Mouse (Mus musculus) small intestine, adult 2 months (tissue): ENCODE measurements around the gene Olfr487. TPM values are rescaled to one million over a fixed set of nuclear protein-coding genes. Genes with fewer than 3 reads are reported as not detected.
"Not testable (repeated sequence)": the region's sequence is repeated elsewhere in the genome, so short reads cannot be mapped to it uniquely, and the experiment has no call there.

Experiments
- H3K27ac ChIP-seq: fragments of 200-500 bp; 2 replicates; pipeline ENCODE4 v1.5.1; 2012; ENCODE audit warnings: low read depth, low read length, control low read depth, inconsistent platforms; ENCODE audit not compliant: insufficient read depth
- H3K27me3 ChIP-seq: fragments of 200-500 bp; 2 replicates; pipeline ENCODE4 v1.6.1; 2012; ENCODE audit warnings: mild to moderate bottlenecking, moderate library complexity, low read length, inconsistent platforms; ENCODE audit not compliant: control insufficient read depth, insufficient read depth
- H3K36me3 ChIP-seq: fragments of 200-500 bp; 2 replicates; pipeline ENCODE4 v1.6.1; 2012; ENCODE audit warnings: mild to moderate bottlenecking, low read length, control low read depth, inconsistent platforms; ENCODE audit not compliant: control insufficient read depth, insufficient read depth
- H3K4me1 ChIP-seq: fragments of 200-500 bp; 2 replicates; pipeline ENCODE4 v1.6.1; 2012; ENCODE audit warnings: low read length, inconsistent platforms, mixed read lengths; ENCODE audit not compliant: control insufficient read depth, insufficient read depth, insufficient read length
- H3K4me3 ChIP-seq: fragments of 200-500 bp; 2 replicates; pipeline ENCODE4 v1.5.1; 2012; ENCODE audit warnings: low read depth, mild to moderate bottlenecking, control low read depth, inconsistent platforms, low read length, moderate library complexity
- CTCF ChIP-seq: fragments of 200-500 bp; IDR thresholded peaks from 2 replicates; pipeline ENCODE4 v1.5.1; 2012; ENCODE audit warnings: low read depth, mild to moderate bottlenecking, control low read depth, inconsistent platforms, low read length, moderate library complexity, mixed read lengths; ENCODE audit not compliant: insufficient replicate concordance, insufficient read length; ENCODE audit errors: extremely low read depth
- POLR2A ChIP-seq: fragments of 200-500 bp; IDR thresholded peaks from 2 replicates; pipeline ENCODE4 v1.6.1; 2012; ENCODE audit warnings: low read depth, mild to moderate bottlenecking, control low read depth, inconsistent platforms, low read length, moderate library complexity
- WGBS: fragments of 180-500 bp; shearing (Covaris S2); methylation state at CpG from one replicate; pipeline ENCODE4 v1.1.7; 2018; 5-methylcytosine and 5-hydroxymethylcytosine counted together
- polyA plus RNA-seq: library from polyadenylated mRNA; depleted of rRNA; stranded (reverse); fragments of >200 nt; gene quantifications from 2 replicates; pipeline ENCODE4 v1.2.3, GENCODE M21; 2012; rRNA removed

The Olfr487 gene
- polyA plus RNA-seq = not detected in 2 replicates

DNA sequence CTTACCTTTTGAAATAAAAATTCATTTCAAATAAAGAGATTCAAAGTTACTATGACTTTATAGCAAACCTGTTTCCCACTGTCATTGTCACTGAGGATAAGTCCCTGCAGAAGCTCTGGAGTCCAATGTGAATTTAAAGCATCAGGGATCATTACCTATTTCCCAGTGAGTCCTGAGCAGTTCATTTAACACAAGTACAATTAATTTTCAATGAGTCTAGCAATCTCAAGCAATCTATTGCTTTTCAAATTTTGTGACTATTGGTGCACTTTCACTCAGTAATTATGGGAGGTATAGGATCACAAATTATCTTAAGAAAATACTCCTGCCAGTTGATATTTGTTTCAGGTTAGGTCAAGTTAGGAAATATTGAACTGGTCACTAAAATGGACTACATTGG is at the start of gene Olfr487:
Gene Olfr487 (minus strand): TSS at position 101 of the 400 bp plus-strand sequence.
- not testable (repeated sequence) for H3K27me3 ChIP-seq, H3K4me3 ChIP-seq, H3K36me3 ChIP-seq

DNA sequence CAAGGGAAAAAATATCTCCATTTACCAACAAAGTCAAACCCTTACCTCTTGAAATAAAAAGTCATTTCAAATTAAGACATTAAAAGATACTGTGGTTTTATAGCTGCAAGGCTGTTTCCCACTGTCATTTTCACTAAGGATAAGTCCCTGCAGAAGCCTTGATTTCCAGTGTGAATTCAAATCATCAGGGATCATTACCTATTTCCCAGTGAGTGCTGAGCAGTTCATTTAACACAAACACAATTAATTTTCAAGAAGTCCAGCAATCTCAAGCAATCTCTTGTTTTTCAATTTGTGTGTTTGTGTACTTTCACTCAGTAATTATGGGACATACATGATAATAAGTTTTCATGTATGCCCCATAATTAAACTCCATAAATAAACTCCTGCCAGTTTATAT is 43.8 kb upstream of the Olfr487 start, which contains the start of gene Olfr488:
Gene Olfr488 (minus strand): TSS at position 101 of the 400 bp plus-strand sequence.
- no peaks in the 10 kb centered on the region for H3K27me3 ChIP-seq
- TF ChIP-seq CTCF = no peak
- TF ChIP-seq POLR2A = no peak
- no peaks in the 10 kb centered on the region for H3K4me1 ChIP-seq
- no peak within 1 kb of the TSS for H3K27ac ChIP-seq
- H3K4me3 ChIP-seq = no peak within 1 kb of the TSS
- no peaks in the 10 kb centered on the region for H3K36me3 ChIP-seq

More for the DNA sequence above, at the start of gene Olfr487:
- H3K4me1 ChIP-seq, H3K27ac ChIP-seq: not testable (repeated sequence)

GRCm38 (mm10) chr7:108233551-108233950 is 19.1 kb upstream of the Olfr487 start:
- TF ChIP-seq POLR2A (no peak), CTCF (no peak)
- Histone ChIP-seq H3K36me3 (no peaks in the 10 kb centered on the region), H3K27me3 (no peaks in the 10 kb centered on the region), H3K4me1 (no peaks in the 10 kb centered on the region), H3K4me3 (no peak overlapping the region), H3K27ac (no peak overlapping the region)
- WGBS = 65% methylated on average over 3 of the region's 3 CpGs

DNA sequence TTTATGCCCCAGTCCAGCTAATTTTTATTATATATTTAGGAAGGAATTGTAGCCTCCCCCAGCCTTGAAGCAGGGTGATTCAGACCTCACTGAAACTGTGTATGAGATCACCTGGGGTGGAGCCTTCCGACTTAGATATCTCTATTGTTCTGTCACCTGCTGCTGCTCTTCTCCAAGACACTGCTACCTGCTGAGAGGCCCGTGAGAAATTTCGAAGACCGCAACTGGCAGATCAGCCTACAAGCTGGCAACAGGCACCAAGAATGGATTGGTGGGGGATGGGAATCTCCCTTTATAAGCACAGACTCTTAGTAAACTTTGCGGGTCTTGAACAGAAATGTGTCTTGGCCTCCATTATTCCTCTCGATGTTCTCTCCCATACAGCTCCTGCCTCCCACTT is 17.5 kb downstream of the Olfr487 start:
- no peak for TF ChIP-seq POLR2A
- no peak for TF ChIP-seq CTCF
- Histone ChIP-seq H3K36me3 (no peaks in the 10 kb centered on the region), H3K27me3 (no peaks in the 10 kb centered on the region), H3K4me1 (no peaks in the 10 kb centered on the region), H3K27ac (no peak overlapping the region), H3K4me3 (no peak overlapping the region)
- 70% methylated on average over 6 of the region's 6 CpGs for WGBS

DNA sequence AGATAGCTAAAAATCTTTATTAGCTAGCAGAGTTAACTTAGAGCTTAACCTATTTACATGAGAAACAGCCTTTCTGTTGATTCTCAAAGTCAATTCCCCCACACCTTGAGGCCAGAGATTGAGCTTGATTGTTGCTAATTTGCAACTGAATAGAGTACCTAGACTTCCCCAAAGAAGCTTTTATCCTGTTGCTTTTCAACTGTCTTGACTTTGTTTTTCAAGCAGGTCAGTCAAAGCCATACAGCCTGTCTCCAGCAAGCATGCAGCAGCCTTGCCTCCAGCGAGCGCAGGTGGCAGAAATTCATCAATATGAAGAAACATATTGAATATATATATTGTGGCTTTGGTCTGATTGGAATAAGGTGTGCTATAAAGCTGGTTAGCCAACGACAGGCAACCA is 18.1 kb downstream of the Olfr487 start:
- not testable (repeated sequence) for H3K4me3 ChIP-seq, H3K4me1 ChIP-seq, H3K36me3 ChIP-seq, H3K27ac ChIP-seq, H3K27me3 ChIP-seq
- 60% methylated on average over 3 of the region's 3 CpGs for WGBS

GRCm38 (mm10) chr7:108192714-108193113 is 21.7 kb downstream of the Olfr487 start:
- WGBS = 53% methylated on average over 1 of the region's 1 CpGs
- H3K4me1 ChIP-seq, H3K27ac ChIP-seq, H3K4me3 ChIP-seq, H3K27me3 ChIP-seq, H3K36me3 ChIP-seq: not testable (repeated sequence)

GRCm38 (mm10) chr7:108191196-108191595 is 23.2 kb downstream of the Olfr487 start:
- not testable (repeated sequence) for H3K4me3 ChIP-seq, H3K36me3 ChIP-seq, H3K4me1 ChIP-seq, H3K27ac ChIP-seq, H3K27me3 ChIP-seq
- 53% methylated on average over 2 of the region's 2 CpGs for WGBS

- not testable (repeated sequence) for H3K27ac ChIP-seq, H3K27me3 ChIP-seq, H3K36me3 ChIP-seq, H3K4me1 ChIP-seq, H3K4me3 ChIP-seq
- 89% methylated on average over 2 of the region's 2 CpGs for WGBS
Measured at GRCm38 (mm10) chr7:108185237-108185636, 29.2 kb downstream of the Olfr487 start.

GRCm38 (mm10) chr7:108184401-108184800 is 30.0 kb downstream of the Olfr487 start:
- not testable (repeated sequence) for H3K27ac ChIP-seq, H3K27me3 ChIP-seq, H3K36me3 ChIP-seq, H3K4me1 ChIP-seq, H3K4me3 ChIP-seq
- WGBS = 73% methylated on average over 3 of the region's 3 CpGs

DNA sequence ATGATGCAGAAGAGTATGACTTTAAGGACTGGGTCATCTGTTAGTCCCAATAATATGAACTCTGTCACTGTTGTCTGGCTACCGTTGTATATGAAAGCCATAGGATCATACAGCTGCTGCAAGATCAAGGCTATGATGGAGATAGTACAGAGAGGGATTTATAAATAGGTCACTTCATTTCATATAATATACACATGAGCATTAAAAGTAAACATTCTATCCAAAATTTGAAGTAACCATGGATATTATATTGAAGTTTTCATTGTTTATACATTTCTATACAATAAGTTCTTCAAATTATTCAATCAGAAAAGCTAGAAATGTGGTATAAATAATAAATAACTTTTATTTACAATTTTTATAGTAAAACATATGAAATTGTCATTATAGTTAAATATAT is 41.8 kb downstream of the Olfr487 start, which contains the start of gene Olfr486:
Gene Olfr486 (minus strand): TSS at position 101 of the 400 bp plus-strand sequence.
- 84% methylated on average over 1 of the region's 1 CpGs for WGBS
- not testable (repeated sequence) for H3K4me1 ChIP-seq, H3K27ac ChIP-seq, H3K36me3 ChIP-seq, H3K27me3 ChIP-seq, H3K4me3 ChIP-seq
